Mouse (Mus musculus) limb, embryonic 15.5 days (tissue): ENCODE data around the gene Olfr134. TPM values are rescaled to one million over a fixed set of nuclear protein-coding genes. Genes with fewer than 3 reads are reported as not detected.
"Not testable (repeated sequence)": the region's sequence is repeated elsewhere in the genome, so short reads cannot be mapped to it uniquely, and the experiment has no call there.

Source experiments
- ATAC-seq: fragments of 200-750 bp; cut with Nextera tagmentation; 2 replicates; pipeline ENCODE4 v1.8.0; 2017; ENCODE audit warnings: low read depth, moderate TSS enrichment; ENCODE audit not compliant: insufficient number of reproducible peaks, low FRiP score, low TSS enrichment
- H3K27ac ChIP-seq: fragments of 300-500 bp; sonication (generic); 2 replicates; pipeline ENCODE4 v1.5.1; 2015; ENCODE audit warnings: moderate library complexity, mild to moderate bottlenecking, inconsistent platforms
- H3K27me3 ChIP-seq: fragments of 300-500 bp; sonication (generic); 2 replicates; pipeline ENCODE4 v1.6.1; 2015; ENCODE audit warnings: inconsistent platforms
- H3K36me3 ChIP-seq: fragments of 300-500 bp; sonication (generic); 2 replicates; pipeline ENCODE4 v1.6.1; 2015; ENCODE audit warnings: inconsistent platforms
- H3K4me1 ChIP-seq: fragments of 300-500 bp; sonication (generic); 2 replicates; pipeline ENCODE4 v1.6.1; 2015; ENCODE audit warnings: inconsistent platforms
- H3K4me2 ChIP-seq: fragments of 300-500 bp; sonication (generic); 2 replicates; pipeline ENCODE4 v1.6.1; 2015; ENCODE audit warnings: mild to moderate bottlenecking, inconsistent platforms
- H3K4me3 ChIP-seq: fragments of 300-500 bp; sonication (generic); 2 replicates; pipeline ENCODE4 v1.5.1; 2015; ENCODE audit warnings: mild to moderate bottlenecking, inconsistent platforms
- H3K9ac ChIP-seq: fragments of 300-500 bp; sonication (generic); 2 replicates; pipeline ENCODE4 v1.6.1; 2015; ENCODE audit warnings: inconsistent platforms
- H3K9me3 ChIP-seq: fragments of 300-500 bp; sonication (generic); 2 replicates; pipeline ENCODE4 v1.6.1; 2016; ENCODE audit warnings: inconsistent platforms
- WGBS: fragments of 180-500 bp; shearing (Covaris S2); methylation state at CpG from one replicate; pipeline ENCODE4 v1.1.7; 2015; 5-methylcytosine and 5-hydroxymethylcytosine counted together
- polyA plus RNA-seq: library from polyadenylated mRNA; unstranded; fragments of >200 nt; fragmentation: Nextera tagmentation; extraction: Ambion mirVana; gene quantifications from 2 replicates; pipeline ENCODE4 v1.2.1, GENCODE M21; 2015

Gene Olfr134
- not detected in 2 replicates for polyA plus RNA-seq

- no peak for ATAC-seq
- WGBS = 73% methylated on average over 3 of the region's 3 CpGs
- Histone ChIP-seq H3K4me3 (no peak within 1 kb of the TSS), H3K27me3 (no peaks in the 10 kb centered on the region), H3K27ac (no peak within 1 kb of the TSS), H3K9ac (no peak within 1 kb of the TSS), H3K4me2 (no peak within 1 kb of the TSS), H3K9me3 (no peaks in the 10 kb centered on the region), H3K36me3 (no peaks in the 10 kb centered on the region), H3K4me1 (no peaks in the 10 kb centered on the region)
Measured at GRCm38 (mm10) chr17:38171088-38171487, at the start of gene Olfr134. Olfr134 (plus strand) TSS chr17:38171388.

GRCm38 (mm10) chr17:38124199-38124598 lies 47.0 kb upstream of the Olfr134 start:
- 76% methylated on average over 1 of the region's 1 CpGs for WGBS
- H3K4me2 ChIP-seq, H3K4me1 ChIP-seq, H3K27ac ChIP-seq, H3K9ac ChIP-seq, H3K4me3 ChIP-seq, H3K36me3 ChIP-seq, ATAC-seq, H3K9me3 ChIP-seq, H3K27me3 ChIP-seq: not testable (repeated sequence)

- H3K4me1 ChIP-seq, H3K9ac ChIP-seq, H3K4me3 ChIP-seq, H3K27me3 ChIP-seq, H3K36me3 ChIP-seq, H3K9me3 ChIP-seq, H3K27ac ChIP-seq, ATAC-seq, H3K4me2 ChIP-seq: not testable (repeated sequence)
- 70% methylated on average over 3 of the region's 3 CpGs for WGBS
Measured at GRCm38 (mm10) chr17:38125371-38125770, 45.8 kb upstream of the Olfr134 start.

- no peak within 1 kb of the TSS for H3K27ac ChIP-seq
- H3K9me3 ChIP-seq = no peaks in the 10 kb centered on the region
- H3K36me3 ChIP-seq = no peaks in the 10 kb centered on the region
- ATAC-seq = no peak
- no peaks in the 10 kb centered on the region for H3K27me3 ChIP-seq
- H3K4me1 ChIP-seq = no peaks in the 10 kb centered on the region
- no peak within 1 kb of the TSS for H3K4me3 ChIP-seq
- 67% methylated on average over 1 of the region's 1 CpGs for WGBS
- H3K4me2 ChIP-seq = no peak within 1 kb of the TSS
- no peak within 1 kb of the TSS for H3K9ac ChIP-seq
Measured at GRCm38 (mm10) chr17:38134426-38134825, 36.8 kb upstream of the Olfr134 start, which contains the start of gene Olfr132. Olfr132 (minus strand) TSS chr17:38134526.

- Histone ChIP-seq H3K4me2 (no peak within 1 kb of the TSS), H3K27ac (no peak within 1 kb of the TSS), H3K27me3 (no peaks in the 10 kb centered on the region), H3K4me1 (no peaks in the 10 kb centered on the region), H3K36me3 (no peaks in the 10 kb centered on the region), H3K9ac (no peak within 1 kb of the TSS), H3K9me3 (no peaks in the 10 kb centered on the region), H3K4me3 (no peak within 1 kb of the TSS)
- WGBS = 77% methylated on average over 2 of the region's 2 CpGs
- ATAC-seq = no peak
Measured at GRCm38 (mm10) chr17:38144981-38145380, 26.2 kb upstream of the Olfr134 start, which contains the start of gene Olfr133. Olfr133 (plus strand) TSS chr17:38145281.

DNA sequence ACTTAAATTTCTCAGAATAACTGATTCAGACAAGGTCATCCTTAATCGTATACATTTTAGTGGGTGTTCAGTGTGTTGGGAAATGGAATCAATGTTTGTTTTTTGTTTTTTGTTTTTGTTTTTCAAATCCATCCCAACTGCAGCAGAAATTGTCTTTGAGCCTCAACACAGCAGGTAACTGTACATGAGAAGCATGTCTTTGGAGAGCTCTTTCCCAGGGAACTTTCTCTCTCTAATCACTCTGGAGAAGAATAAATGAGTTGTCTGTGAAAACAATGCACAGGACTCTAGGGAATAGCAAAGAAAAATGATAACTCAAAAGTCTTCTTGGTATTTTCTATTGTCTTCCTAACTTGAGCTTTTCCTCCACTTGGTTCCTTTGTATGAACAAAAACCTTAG lies 32.8 kb downstream of the Olfr134 start, which contains the start of gene Olfr135:
Gene Olfr135, plus strand, starts transcription at position 301 of the 400 bp plus-strand sequence.
- Histone ChIP-seq H3K4me1 (no peaks in the 10 kb centered on the region), H3K4me3 (no peak within 1 kb of the TSS), H3K27me3 (no peaks in the 10 kb centered on the region), H3K9me3 (no peaks in the 10 kb centered on the region), H3K36me3 (no peaks in the 10 kb centered on the region), H3K4me2 (no peak within 1 kb of the TSS), H3K27ac (no peak within 1 kb of the TSS), H3K9ac (no peak within 1 kb of the TSS)
- no peak for ATAC-seq
- 94% methylated on average over 1 of the region's 1 CpGs for WGBS

Other genes with a start within 250 kb of the Olfr134 start
- not detected in 2 replicates for gene Olfr761, start 218.3 kb upstream of the Olfr134 start, polyA plus RNA-seq
- not detected in 2 replicates for gene Olfr129, start 111.3 kb upstream of the Olfr134 start, polyA plus RNA-seq
- gene Olfr130, start 107.5 kb upstream of the Olfr134 start, polyA plus RNA-seq = not detected in 2 replicates
- gene Olfr131, start 82.7 kb upstream of the Olfr134 start, polyA plus RNA-seq = not detected in 2 replicates
- not detected in 2 replicates for gene Olfr132, start 36.9 kb upstream of the Olfr134 start, polyA plus RNA-seq
- not detected in 2 replicates for gene Olfr133, start 26.1 kb upstream of the Olfr134 start, polyA plus RNA-seq
- gene Olfr135, start 32.9 kb downstream of the Olfr134 start, polyA plus RNA-seq = not detected in 2 replicates
- not detected in 2 replicates for gene Olfr138, start 89.6 kb downstream of the Olfr134 start, polyA plus RNA-seq
- gene Olfr137, start 136.2 kb downstream of the Olfr134 start, polyA plus RNA-seq = not detected in 2 replicates
- gene Olfr136, start 158.4 kb downstream of the Olfr134 start, polyA plus RNA-seq = not detected in 2 replicates
- not detected in 2 replicates for gene Esp36, start 248.8 kb downstream of the Olfr134 start, polyA plus RNA-seq